Mouse (Mus musculus) myocyte (in vitro differentiated cells): ENCODE results near the gene Krtcap2.

Source experiments
- CEBPB ChIP-seq: IDR thresholded peaks from 2 replicates; pipeline ENCODE4 v1.6.1; 2011; ENCODE audit warnings: mild to moderate bottlenecking, moderate library complexity; ENCODE audit not compliant: poor library complexity, insufficient read depth, severe bottlenecking
- E2F4 ChIP-seq: IDR thresholded peaks from one replicate; pipeline ENCODE4 v1.6.1; 2011; ENCODE audit warnings: mild to moderate bottlenecking, control low read depth, moderate library complexity; ENCODE audit not compliant: insufficient read depth
- MAX ChIP-seq: IDR thresholded peaks from one replicate; pipeline ENCODE4 v1.6.1; 2011; ENCODE audit warnings: low read depth, mild to moderate bottlenecking, control low read depth
- MYOD1 ChIP-seq, 3 experiments: IDR thresholded peaks; one replicate each; pipeline ENCODE4 v1.6.1; 2011; ENCODE audit warnings: control low read depth in 2 of 3, low read depth in 2 of 3, mild to moderate bottlenecking in 2 of 3, moderate library complexity in 1 of 3; ENCODE audit not compliant: insufficient read length in 2 of 3, control insufficient read depth in 1 of 3
- MYOG ChIP-seq, 3 experiments: IDR thresholded peaks; one replicate each; pipeline ENCODE4 v1.6.1; 2011; ENCODE audit warnings: control low read depth in 2 of 3, low read depth in 2 of 3, mild to moderate bottlenecking in 2 of 3; ENCODE audit not compliant: insufficient read length in 2 of 3, control insufficient read depth in 1 of 3, insufficient read depth in 1 of 3
- POLR2A ChIP-seq: IDR thresholded peaks from one replicate; pipeline ENCODE4 v1.6.1; 2011; ENCODE audit warnings: low read depth, mild to moderate bottlenecking, control low read depth, moderate library complexity; ENCODE audit not compliant: insufficient read length
- POLR2AphosphoS2 ChIP-seq: IDR thresholded peaks from one replicate; pipeline ENCODE4 v1.6.1; 2011; ENCODE audit warnings: low read depth, control low read depth; ENCODE audit not compliant: insufficient read length
- REST ChIP-seq: IDR thresholded peaks from one replicate; pipeline ENCODE4 v1.6.1; 2011; ENCODE audit warnings: mild to moderate bottlenecking, control low read depth, moderate library complexity; ENCODE audit not compliant: insufficient read depth, insufficient read length
- SRF ChIP-seq: IDR thresholded peaks from one replicate; pipeline ENCODE4 v1.6.1; 2011; ENCODE audit warnings: low read depth; ENCODE audit not compliant: control insufficient read depth, insufficient read length
- TCF12 ChIP-seq: IDR thresholded peaks from one replicate; pipeline ENCODE4 v1.6.1; 2011; ENCODE audit warnings: mild to moderate bottlenecking, control low read depth; ENCODE audit not compliant: poor library complexity, insufficient read depth, severe bottlenecking
- TCF3 ChIP-seq: IDR thresholded peaks from one replicate; pipeline ENCODE4 v1.6.1; 2011; ENCODE audit warnings: low read depth, control low read depth; ENCODE audit not compliant: insufficient read length
- USF1 ChIP-seq: IDR thresholded peaks from one replicate; pipeline ENCODE4 v1.6.1; 2011; ENCODE audit warnings: low read depth, mild to moderate bottlenecking, control low read depth, moderate library complexity

GRCm38 (mm10) chr3:89279153-89279890 lies 33.6 kb downstream of the Krtcap2 start:
- TF ChIP-seq POLR2AphosphoS2 (peak; percentile 96), POLR2A (peak; percentile 97), MAX (no peak), MYOG (IDR thresholded peaks at IDR 0.05; ENCODE audit: control insufficient read depth in 1 of 3, insufficient read depth in 1 of 3, insufficient read length in 2 of 3, low read depth in 2 of 3) (no peak), USF1 (no peak), E2F4 (no peak), SRF (no peak), TCF12 (no peak), MYOD1 (IDR thresholded peaks at IDR 0.05; ENCODE audit: control insufficient read depth in 1 of 3, insufficient read length in 2 of 3, low read depth in 2 of 3) (no peak), CEBPB (no peak), REST (no peak), TCF3 (no peak)
